8 mouse cellular contexts compared by ENCODE assay signal in genomic region chr13:47836491-47836890, GRCm38 (mm10).
DNase-seq lines count a peak whose midpoint lies in the region; ATAC-seq lines count a peak whose summit lies in the region.

No protein-coding gene starts in this region.

- DNase-seq in kidney, adult 18-20 months = peak; percentile 21
- no peak for DNase-seq in kidney, adult 11 months
- DNase-seq in ES-CJ7 (ENCODE audit: low read depth, low spot score) (peak; percentile 75), ZHBTc4 (ENCODE audit: low read depth, low spot score) (peak; percentile 82)
- peak; percentile 58 for DNase-seq in heart, postnatal 4 days
- peak; percentile 11 for DNase-seq in lung, postnatal 36 days

- no peak for ATAC-seq in activated CD4-positive, CD25-positive, alpha-beta regulatory T cell, adult 4 months
- ATAC-seq in CD4-positive, CD25-positive, alpha-beta regulatory T cell, adult 4 months = no peak
